Mouse (Mus musculus) heart, postnatal 10 days (tissue): Measurements from ENCODE around the gene Tbc1d14. TPM values are rescaled to one million over a fixed set of nuclear protein-coding genes. Genes with fewer than 3 reads are reported as not detected.

ENCODE experiments used
- DNase-seq, 2 experiments: peaks; one replicate each; pipeline ENCODE4 v3.0.0; 2021
- intact Hi-C: fragments of 180-260 bp; cut with DNase I; formaldehyde crosslinking; loops from one replicate; pipeline ENCODE4 v1.15.1; 2025
- total RNA-seq, 2 experiments: library from RNA; stranded (reverse); gene quantifications; 2 replicates each; pipeline ENCODE4 v1.2.3; 2021

Tbc1d14 gene
- total RNA-seq, 2 experiments from 2014 or later, result 19.4 to 22.8 TPM

GRCm38 (mm10) chr5:36581259-36581923, 11.7 kb downstream of the Tbc1d14 start:
- intact Hi-C loops, result loop anchor here (5.0 to 10.0 kb wide), 3 partner anchors 99 to 163 kb away; partner anchors contain the start of genes Bloc1s4, Ccdc96 and Tada2b
- DNase-seq, result no peak

- DNase-seq, result no peak
- intact Hi-C loops, result loop anchor here (5.0 to 10.0 kb wide), 3 partner anchors 98 to 165 kb away; partner anchors contain the start of genes Bloc1s4, Ccdc96 and Tada2b
Observed at GRCm38 (mm10) chr5:36579967-36580366, 13.1 kb downstream of the Tbc1d14 start.

- DNase-seq, result no peak
- intact Hi-C loops, result no loop called here
Observed at GRCm38 (mm10) chr5:36578982-36579381, 14.1 kb downstream of the Tbc1d14 start.

- intact Hi-C loops, result no loop called here
- DNase-seq, result no peak
Observed at GRCm38 (mm10) chr5:36576457-36576856, 16.6 kb downstream of the Tbc1d14 start.

- intact Hi-C loops, result no loop called here
- peak; percentile 70 to 75 for DNase-seq
Observed at GRCm38 (mm10) chr5:36575745-36576144, 17.3 kb downstream of the Tbc1d14 start.

GRCm38 (mm10) chr5:36575227-36575626, 17.8 kb downstream of the Tbc1d14 start:
- intact Hi-C loops, result no loop called here
- DNase-seq, result peak; percentile 73 to 81

- intact Hi-C loops, result no loop called here
- peak; percentile 37 for DNase-seq
Observed at GRCm38 (mm10) chr5:36574147-36574870, 18.8 kb downstream of the Tbc1d14 start.

GRCm38 (mm10) chr5:36573354-36573753, 19.7 kb downstream of the Tbc1d14 start:
- no peak for DNase-seq
- intact Hi-C loops, result no loop called here

- DNase-seq, result no peak
- intact Hi-C loops, result no loop called here
Observed at GRCm38 (mm10) chr5:36571371-36571770, 21.7 kb downstream of the Tbc1d14 start.

- no peak for DNase-seq
- intact Hi-C loops, result no loop called here
Observed at GRCm38 (mm10) chr5:36570546-36571245, 22.4 kb downstream of the Tbc1d14 start.

- intact Hi-C loops, result no loop called here
- DNase-seq, result no peak
Observed at GRCm38 (mm10) chr5:36570098-36570497, 23.0 kb downstream of the Tbc1d14 start.

- intact Hi-C loops, result no loop called here
Observed at GRCm38 (mm10) chr5:36568118-36568517, 25.0 kb downstream of the Tbc1d14 start.

GRCm38 (mm10) chr5:36567627-36568026, 25.4 kb downstream of the Tbc1d14 start:
- no peak for DNase-seq
- intact Hi-C loops, result no loop called here

More at GRCm38 (mm10) chr5:36568118-36568517, 25.0 kb downstream of the Tbc1d14 start:
- no peak for DNase-seq

- no peak for DNase-seq
- intact Hi-C loops, result no loop called here
Observed at GRCm38 (mm10) chr5:36564530-36564929, 28.5 kb downstream of the Tbc1d14 start.

GRCm38 (mm10) chr5:36563741-36564140, 29.3 kb downstream of the Tbc1d14 start:
- no peak for DNase-seq
- intact Hi-C loops, result no loop called here

- intact Hi-C loops, result no loop called here
- DNase-seq, result peak in 1 of 2 experiments; percentile 32
Observed at GRCm38 (mm10) chr5:36562791-36563445, 30.2 kb downstream of the Tbc1d14 start.

- no peak for DNase-seq
- intact Hi-C loops, result no loop called here
Observed at GRCm38 (mm10) chr5:36561509-36561908, 31.6 kb downstream of the Tbc1d14 start.

- no peak for DNase-seq
- intact Hi-C loops, result no loop called here
Observed at GRCm38 (mm10) chr5:36560490-36560889, 32.6 kb downstream of the Tbc1d14 start.

- DNase-seq, result no peak
- intact Hi-C loops, result no loop called here
Observed at GRCm38 (mm10) chr5:36559510-36560235, 33.4 kb downstream of the Tbc1d14 start.

- intact Hi-C loops, result no loop called here
- no peak for DNase-seq
Observed at GRCm38 (mm10) chr5:36559106-36559505, 34.0 kb downstream of the Tbc1d14 start.
